Mouse (Mus musculus) cerebellum, adult 2 months (tissue): ENCODE measurements at regions not wholly inside any gene's neighbourhood (a gene's known extent, or its start where the extent isn't known, plus 50 kb on each side); places are given as distances from the start of the nearest gene placed in this dataset.

Source experiments
- CTCF ChIP-seq: fragments of 200-500 bp; IDR thresholded peaks from 2 replicates; pipeline ENCODE4 v1.5.1; 2011; ENCODE audit warnings: low read depth, mild to moderate bottlenecking, control low read depth, low read length, moderate library complexity, borderline replicate concordance; ENCODE audit not compliant: insufficient read depth
- POLR2A ChIP-seq: fragments of 200-500 bp; IDR thresholded peaks from 2 replicates; pipeline ENCODE4 v1.6.1; 2011; ENCODE audit warnings: low read length, control low read depth, borderline replicate concordance; ENCODE audit not compliant: insufficient read depth

DNA sequence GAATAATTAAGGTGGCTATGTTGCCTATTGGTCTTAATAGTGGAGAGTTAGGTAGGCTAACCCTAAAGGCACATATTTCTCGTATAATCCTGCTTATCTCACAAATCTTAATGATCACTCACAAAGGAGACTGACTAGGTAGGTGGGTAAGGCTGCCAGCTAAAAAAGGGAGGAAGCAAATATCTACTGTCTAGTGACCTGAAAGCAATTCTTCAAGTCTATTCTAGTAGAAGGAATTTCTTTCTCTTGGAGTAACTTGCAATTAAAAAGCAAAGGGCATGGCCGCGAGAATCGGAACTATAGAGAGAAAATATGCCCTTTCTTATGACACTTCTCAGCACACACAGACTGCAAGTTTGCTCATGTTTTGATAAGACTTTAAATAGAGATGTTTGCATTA, 201.6 kb downstream of the C1d start:
- no peak for TF ChIP-seq CTCF
- TF ChIP-seq POLR2A: no peak
